Mouse (Mus musculus): ENCODE measurements around the gene Gal. TPM values are rescaled to one million over a fixed set of nuclear protein-coding genes. Genes with fewer than 3 reads are reported as not detected.
A peak's percentile ranks its signal among the peaks of the same experiment; 100 is the strongest.

Gene Gal
- polyA plus RNA-seq, 2 experiments = 0.88 to 1.1 TPM

- peak within 1 kb of the TSS; percentile 49 for H3K4me3 ChIP-seq (replicated peaks; ENCODE audit: low read length)
- peak; percentile 84 for ATAC-seq (ENCODE audit: low FRiP score, low read depth)
- no peak within 1 kb of the TSS for H3K27ac ChIP-seq (replicated peaks; ENCODE audit: low read depth, low read length)
- H3K27me3 ChIP-seq (ENCODE audit: control insufficient read depth, insufficient read depth, low read length) = no peaks in the 10 kb centered on the region
- H3K9me3 ChIP-seq (ENCODE audit: control insufficient read depth, low read length) = 0 out of 2 replicates have a peak, but pooled peaks cover 3% of the 10 kb centered on the region
- H3K4me2 ChIP-seq (replicated peaks; ENCODE audit: low read depth, low read length, severe bottlenecking) = peak within 1 kb of the TSS; percentile 96
- no peaks in the 10 kb centered on the region for H3K4me1 ChIP-seq (ENCODE audit: control insufficient read depth, insufficient read depth, low read length)
- peak; percentile 66 for DNase-seq (ENCODE audit: low spot score)
- H3K36me3 ChIP-seq (ENCODE audit: control insufficient read depth, insufficient read depth, low read length) = peaks cover 9% of the 10 kb centered on the region; the same call in 1 of the 2 replicates
- peak within 1 kb of the TSS; percentile 59 for H3K9ac ChIP-seq (ENCODE audit: low read depth, low read length, severe bottlenecking)
- TF ChIP-seq POLR2A (IDR thresholded peaks at IDR 0.05; ENCODE audit: borderline replicate concordance, extremely low read depth, insufficient read depth, insufficient read length) = no peak
- WGBS = 2% methylated on average over 14 of the region's 33 CpGs
Measured at GRCm38 (mm10) chr19:3388629-3389057, 25.7 kb downstream of the Gal start, which contains the start of gene Tesmin. TSS of gene Tesmin (plus strand) at chr19:3388857.

- H3K4me1 ChIP-seq (ENCODE audit: control insufficient read depth, insufficient read depth, low read length) = no peaks in the 10 kb centered on the region
- DNase-seq (ENCODE audit: low spot score) = no peak
- 0 out of 2 replicates have a peak, but pooled peaks cover 3% of the 10 kb centered on the region for H3K9me3 ChIP-seq (ENCODE audit: control insufficient read depth, low read length)
- H3K36me3 ChIP-seq (ENCODE audit: control insufficient read depth, insufficient read depth, low read length) = peaks cover 11% of the 10 kb centered on the region; the same call in 1 of the 2 replicates
- no peak for TF ChIP-seq POLR2A (IDR thresholded peaks at IDR 0.05; ENCODE audit: borderline replicate concordance, extremely low read depth, insufficient read depth, insufficient read length)
- H3K27me3 ChIP-seq (ENCODE audit: control insufficient read depth, insufficient read depth, low read length) = no peaks in the 10 kb centered on the region
- no peak for ATAC-seq (ENCODE audit: low FRiP score, low read depth)
- no peak overlapping the region; the same call in 1 of the 2 replicates for H3K4me2 ChIP-seq (replicated peaks; ENCODE audit: low read depth, low read length, severe bottlenecking)
- H3K4me3 ChIP-seq (replicated peaks; ENCODE audit: low read length) = no peak overlapping the region
- H3K9ac ChIP-seq (ENCODE audit: low read depth, low read length, severe bottlenecking) = no peak overlapping the region
- H3K27ac ChIP-seq (replicated peaks; ENCODE audit: low read depth, low read length) = no peak overlapping the region
- WGBS = 66% methylated on average over 6 of the region's 6 CpGs
Measured at GRCm38 (mm10) chr19:3388061-3388460, 26.3 kb downstream of the Gal start.

DNA sequence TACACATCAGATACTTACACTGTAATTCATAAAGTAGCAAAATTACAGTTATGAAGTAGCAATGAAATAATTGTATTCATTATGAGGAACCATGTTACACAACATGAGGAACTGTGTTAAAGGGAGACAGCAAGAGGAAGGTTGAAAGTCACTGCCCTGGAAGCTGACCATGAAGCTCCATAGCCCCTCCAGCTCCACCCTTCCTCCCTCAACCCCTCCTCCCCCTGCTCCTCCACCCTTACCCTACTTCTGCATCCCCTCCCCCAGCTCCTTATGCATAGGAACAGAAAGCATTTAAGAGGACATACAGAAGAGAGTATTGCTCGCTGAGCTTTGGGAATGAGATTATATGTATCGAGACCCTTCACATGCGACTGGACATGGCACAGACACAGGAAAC lies 35.7 kb downstream of the Gal start:
- Histone ChIP-seq H3K36me3 (ENCODE audit: control insufficient read depth, insufficient read depth, low read length) (peaks cover 26% of the 10 kb centered on the region), H3K9ac (ENCODE audit: low read depth, low read length, severe bottlenecking) (no peak overlapping the region), H3K27ac (replicated peaks; ENCODE audit: low read depth, low read length) (no peak overlapping the region), H3K4me2 (replicated peaks; ENCODE audit: low read depth, low read length, severe bottlenecking) (no peak overlapping the region), H3K27me3 (ENCODE audit: control insufficient read depth, insufficient read depth, low read length) (no peaks in the 10 kb centered on the region), H3K9me3 (ENCODE audit: control insufficient read depth, low read length) (no peaks in the 10 kb centered on the region), H3K4me1 (ENCODE audit: control insufficient read depth, insufficient read depth, low read length) (no peaks in the 10 kb centered on the region), H3K4me3 (replicated peaks; ENCODE audit: low read length) (no peak overlapping the region)
- TF ChIP-seq POLR2A (IDR thresholded peaks at IDR 0.05; ENCODE audit: borderline replicate concordance, extremely low read depth, insufficient read depth, insufficient read length) = no peak
- ATAC-seq (ENCODE audit: low FRiP score, low read depth) (no peak), DNase-seq (ENCODE audit: low spot score) (no peak)
- 92% methylated on average over 3 of the region's 3 CpGs for WGBS

DNA sequence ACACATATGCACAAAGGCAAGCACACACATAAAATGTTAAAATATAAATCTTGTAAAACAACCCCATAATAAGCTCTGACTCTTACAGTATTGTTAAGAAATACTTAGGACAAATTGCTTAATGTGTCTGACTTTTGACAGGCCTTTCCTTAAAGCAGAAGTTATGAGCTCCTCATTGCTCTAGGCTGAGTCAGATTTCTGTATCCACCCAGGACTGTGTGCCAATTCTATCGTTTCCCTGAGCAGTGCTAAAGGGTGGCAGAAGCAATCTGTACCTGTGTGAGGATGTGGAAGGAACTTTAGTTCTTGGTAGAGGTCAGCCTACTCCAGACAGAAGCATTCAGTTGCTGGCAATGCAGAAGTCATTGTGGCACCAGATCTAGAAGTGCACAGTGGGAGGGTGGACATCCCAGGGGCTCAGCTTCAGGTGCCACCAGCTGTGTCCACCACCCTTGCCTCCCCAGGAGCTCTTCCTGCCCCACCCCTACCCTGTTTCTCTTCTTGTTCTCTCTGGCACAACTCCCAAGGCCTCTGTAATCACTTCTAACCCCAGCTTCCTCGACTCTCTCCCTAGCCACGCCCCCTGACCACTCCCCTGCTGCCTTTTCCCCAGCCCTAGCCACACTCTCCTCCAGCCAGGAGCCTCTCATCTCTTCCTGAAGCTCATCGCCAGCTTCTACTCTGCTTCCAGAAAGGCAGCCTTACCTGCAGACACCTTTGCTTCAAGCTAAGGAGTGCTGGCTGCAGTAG lies 37.2 kb downstream of the Gal start:
- Histone ChIP-seq H3K4me1 (ENCODE audit: control insufficient read depth, insufficient read depth, low read length) (no peaks in the 10 kb centered on the region), H3K27ac (replicated peaks; ENCODE audit: low read depth, low read length) (no peak overlapping the region), H3K9ac (ENCODE audit: low read depth, low read length, severe bottlenecking) (no peak overlapping the region), H3K9me3 (ENCODE audit: control insufficient read depth, low read length) (no peaks in the 10 kb centered on the region), H3K27me3 (ENCODE audit: control insufficient read depth, insufficient read depth, low read length) (no peaks in the 10 kb centered on the region), H3K4me2 (replicated peaks; ENCODE audit: low read depth, low read length, severe bottlenecking) (no peak overlapping the region), H3K36me3 (ENCODE audit: control insufficient read depth, insufficient read depth, low read length) (peaks cover 27% of the 10 kb centered on the region), H3K4me3 (replicated peaks; ENCODE audit: low read length) (no peak overlapping the region)
- TF ChIP-seq POLR2A (IDR thresholded peaks at IDR 0.05; ENCODE audit: borderline replicate concordance, extremely low read depth, insufficient read depth, insufficient read length) = no peak
- no peak for ATAC-seq (ENCODE audit: low FRiP score, low read depth)
- 28% methylated on average over 4 of the region's 4 CpGs for WGBS
- no peak for DNase-seq (ENCODE audit: low spot score)

GRCm38 (mm10) chr19:3375945-3376495 lies 38.3 kb downstream of the Gal start:
- no peaks in the 10 kb centered on the region for H3K27me3 ChIP-seq (ENCODE audit: control insufficient read depth, insufficient read depth, low read length)
- H3K4me3 ChIP-seq (replicated peaks; ENCODE audit: low read length) = no peak overlapping the region
- peaks cover 25% of the 10 kb centered on the region for H3K36me3 ChIP-seq (ENCODE audit: control insufficient read depth, insufficient read depth, low read length)
- DNase-seq (ENCODE audit: low spot score) (no peak), ATAC-seq (ENCODE audit: low FRiP score, low read depth) (no peak)
- 61% methylated on average over 7 of the region's 7 CpGs for WGBS
- H3K4me2 ChIP-seq (replicated peaks; ENCODE audit: low read depth, low read length, severe bottlenecking) = no peak overlapping the region
- no peak for TF ChIP-seq POLR2A (IDR thresholded peaks at IDR 0.05; ENCODE audit: borderline replicate concordance, extremely low read depth, insufficient read depth, insufficient read length)
- H3K27ac ChIP-seq (replicated peaks; ENCODE audit: low read depth, low read length) = no peak overlapping the region
- H3K9ac ChIP-seq (ENCODE audit: low read depth, low read length, severe bottlenecking) = no peak overlapping the region
- no peaks in the 10 kb centered on the region for H3K9me3 ChIP-seq (ENCODE audit: control insufficient read depth, low read length)
- H3K4me1 ChIP-seq (ENCODE audit: control insufficient read depth, insufficient read depth, low read length) = no peaks in the 10 kb centered on the region
